Mouse (Mus musculus): Measurements from ENCODE around the gene Krtap3-2. TPM values are rescaled to one million over a fixed set of nuclear protein-coding genes. Genes with fewer than 3 reads are reported as not detected.

Krtap3-2 gene
- total RNA-seq, 1 experiment from 2014 or later: not detected

Other genes starting within 250 kb of the Krtap3-2 start
- gene Krt25, start 233.9 kb downstream of the Krtap3-2 start, total RNA-seq (2021): not detected in 2 replicates
- gene Krt26, start 218.9 kb downstream of the Krtap3-2 start, total RNA-seq (2021): not detected in 2 replicates
- not detected in 2 replicates for gene Krt27, start 205.7 kb downstream of the Krtap3-2 start, total RNA-seq (2021)
- gene Krt28, start 181.9 kb downstream of the Krtap3-2 start, total RNA-seq (2021): not detected in 2 replicates
- gene Krt10, start 167.5 kb downstream of the Krtap3-2 start, total RNA-seq (2021): 4.3 and 5.6 TPM in 2 replicates
- gene Krt12, start 134.6 kb downstream of the Krtap3-2 start, total RNA-seq (2021): not detected in 2 replicates
- gene Krt20, start 118.7 kb downstream of the Krtap3-2 start, total RNA-seq (2021): 0.30 and 0.96 TPM in 2 replicates
- 0.30 and 6.4 TPM in 2 replicates for gene Krt23, start 63.7 kb downstream of the Krtap3-2 start, total RNA-seq (2021)
- gene Krt39, start 35.5 kb downstream of the Krtap3-2 start, total RNA-seq (2021): not detected in 2 replicates
- not detected in 2 replicates for gene Krt40, start 13.7 kb downstream of the Krtap3-2 start, total RNA-seq (2021)
- gene Krtap3-3, start 6.0 kb downstream of the Krtap3-2 start, total RNA-seq (2021): not detected in 2 replicates
- gene Gm11939, start 2.6 kb upstream of the Krtap3-2 start, total RNA-seq (2021): not detected in 2 replicates
- not detected in 2 replicates for gene Krtap3-1, start 9.8 kb upstream of the Krtap3-2 start, total RNA-seq (2021)
- gene Krtap1-5, start 24.2 kb upstream of the Krtap3-2 start, total RNA-seq (2021): not detected in 2 replicates
- not detected in 2 replicates for gene Krtap1-4, start 26.8 kb upstream of the Krtap3-2 start, total RNA-seq (2021)
- gene Krtap1-3, start 34.5 kb upstream of the Krtap3-2 start, total RNA-seq (2021): not detected in 2 replicates
- not detected in 2 replicates for gene Krtap9-3, start 41.3 kb upstream of the Krtap3-2 start, total RNA-seq (2021)
- not detected in 2 replicates for gene Gm11938, start 46.5 kb upstream of the Krtap3-2 start, total RNA-seq (2021)
- not detected in 2 replicates for gene Gm11937, start 53.3 kb upstream of the Krtap3-2 start, total RNA-seq (2021)
- gene Krtap2-4, start 58.0 kb upstream of the Krtap3-2 start, total RNA-seq (2021): not detected in 2 replicates
- gene Gm11562, start 63.6 kb upstream of the Krtap3-2 start, total RNA-seq (2021): not detected in 2 replicates
- gene Krtap4-1, start 71.4 kb upstream of the Krtap3-2 start, total RNA-seq (2021): not detected in 2 replicates
- gene Krtap4-2, start 78.2 kb upstream of the Krtap3-2 start, total RNA-seq (2021): not detected in 2 replicates
- gene Krtap4-7, start 87.2 kb upstream of the Krtap3-2 start, total RNA-seq (2021): not detected in 2 replicates
- not detected in 2 replicates for gene Gm11555, start 93.4 kb upstream of the Krtap3-2 start, total RNA-seq (2021)
- not detected in 2 replicates for gene Gm11563, start 102.1 kb upstream of the Krtap3-2 start, total RNA-seq (2021)
- not detected in 2 replicates for gene Krtap4-6, start 109.1 kb upstream of the Krtap3-2 start, total RNA-seq (2021)
- not detected in 2 replicates for gene Gm14190, start 133.9 kb upstream of the Krtap3-2 start, total RNA-seq (2021)
- gene Gm14180, start 177.4 kb upstream of the Krtap3-2 start, total RNA-seq (2021): not detected in 2 replicates
- gene Gm11595, start 216.1 kb upstream of the Krtap3-2 start, total RNA-seq (2021): not detected in 2 replicates
- not detected in 2 replicates for gene Krtap4-8, start 223.9 kb upstream of the Krtap3-2 start, total RNA-seq (2021)
- gene Krtap4-9, start 228.3 kb upstream of the Krtap3-2 start, total RNA-seq (2021): not detected in 2 replicates
- not detected in 2 replicates for gene Gm11596, start 236.6 kb upstream of the Krtap3-2 start, total RNA-seq (2021)
- gene Gm11569, start 242.1 kb upstream of the Krtap3-2 start, total RNA-seq (2021): not detected in 2 replicates
- not detected in 2 replicates for gene Gm11554, start 247.6 kb upstream of the Krtap3-2 start, total RNA-seq (2021)